Mouse (Mus musculus) CH12.LX (cell line): ENCODE measurements at regions not wholly inside any gene's neighbourhood (a gene's known extent, or its start where the extent isn't known, plus 50 kb on each side); places are given as distances from the start of the nearest gene placed in this dataset.

ENCODE experiments used
- DNase-seq: peaks from one replicate; pipeline ENCODE4 v3.0.0-alpha.2; 2013; ENCODE audit errors: extremely low read depth
- H3K27ac ChIP-seq: 2 replicates; pipeline ENCODE4 v1.5.1; 2012; ENCODE audit warnings: low read depth, mild to moderate bottlenecking, control low read depth, moderate library complexity; ENCODE audit not compliant: insufficient read depth
- H3K27me3 ChIP-seq: replicated peaks from 2 replicates; pipeline ENCODE3; 2012; ENCODE audit warnings: inconsistent platforms
- H3K36me3 ChIP-seq, 2 experiments: replicated peaks in 1 of 2; 2 replicates each; pipeline versions ENCODE3 to v1.6.1; 2012; ENCODE audit warnings: inconsistent platforms in 1 of 2, low read length in 1 of 2, mild to moderate bottlenecking in 1 of 2, mixed read lengths in 1 of 2, moderate library complexity in 1 of 2; ENCODE audit not compliant: control insufficient read depth in 1 of 2, insufficient read depth in 1 of 2
- H3K4me1 ChIP-seq, 2 experiments: 2 replicates each; pipeline ENCODE4 v1.6.1; 2012; ENCODE audit warnings: inconsistent platforms in 1 of 2, moderate library complexity in 1 of 2; ENCODE audit not compliant: insufficient read depth in 2 of 2, control insufficient read depth in 1 of 2
- H3K4me2 ChIP-seq: 2 replicates; pipeline ENCODE4 v1.6.1; 2012; ENCODE audit warnings: low read depth, mild to moderate bottlenecking, control low read depth; ENCODE audit not compliant: poor library complexity, insufficient read depth, severe bottlenecking
- H3K4me3 ChIP-seq, 3 experiments: fragments of 150-350 bp in 1 of 3; sonication (generic) in 1 of 3; replicated peaks in 1 of 3; 2 replicates each; pipeline versions ENCODE3 to v1.5.1; 2011 to 2012; ENCODE audit warnings: low read depth in 2 of 3, low read length in 2 of 3, mild to moderate bottlenecking in 2 of 3, moderate library complexity in 2 of 3, control low read depth in 1 of 3, improper control_type of control experiment in 1 of 3, inconsistent platforms in 1 of 3, mixed read lengths in 1 of 3; ENCODE audit not compliant: poor library complexity in 1 of 3
- H3K79me2 ChIP-seq: replicated peaks from 2 replicates; pipeline ENCODE4 v1.6.1; 2012; ENCODE audit warnings: mild to moderate bottlenecking, moderate library complexity; ENCODE audit not compliant: control insufficient read depth, poor library complexity, insufficient read depth, severe bottlenecking; ENCODE audit errors: extremely low read depth
- H3K9ac ChIP-seq: 2 replicates; pipeline ENCODE4 v1.6.1; 2012; ENCODE audit warnings: low read depth, mild to moderate bottlenecking, control low read depth, moderate library complexity; ENCODE audit not compliant: insufficient read depth
- H3K9me3 ChIP-seq: replicated peaks from 2 replicates; pipeline ENCODE3; 2012; ENCODE audit warnings: low read length, inconsistent platforms, mixed read lengths
- BHLHE40 ChIP-seq: IDR thresholded peaks from 2 replicates; pipeline ENCODE4 v1.6.1; 2011; ENCODE audit warnings: mild to moderate bottlenecking, low read depth, low read length, improper control_type of control experiment
- CHD1 ChIP-seq: IDR thresholded peaks from 2 replicates; pipeline ENCODE4 v1.6.1; 2012; ENCODE audit warnings: low read depth, low read length, improper control_type of control experiment, inconsistent platforms
- CHD2 ChIP-seq: IDR thresholded peaks from 2 replicates; pipeline ENCODE4 v1.6.1; 2011; ENCODE audit warnings: low read length, improper control_type of control experiment
- CTCF ChIP-seq, 2 experiments: IDR thresholded peaks in 1 of 2; conservative IDR thresholded peaks in 1 of 2; 2 replicates each; pipeline ENCODE4 v1.5.1; 2011 to 2012; ENCODE audit warnings: low read depth in 2 of 2, low read length in 2 of 2, improper control_type of control experiment in 1 of 2, inconsistent platforms in 1 of 2, mild to moderate bottlenecking in 1 of 2, moderate library complexity in 1 of 2
- E2F4 ChIP-seq: IDR thresholded peaks from 2 replicates; pipeline ENCODE4 v1.6.1; 2011; ENCODE audit warnings: low read depth, low read length, improper control_type of control experiment; ENCODE audit not compliant: insufficient replicate concordance
- ELF1 ChIP-seq: IDR thresholded peaks from 2 replicates; pipeline ENCODE4 v1.6.1; 2014; ENCODE audit warnings: low read depth, mild to moderate bottlenecking, inconsistent platforms, low read length, improper control_type of control experiment
- EP300 ChIP-seq: IDR thresholded peaks from 2 replicates; pipeline ENCODE4 v1.6.1; 2011; ENCODE audit warnings: low read length, improper control_type of control experiment
- ETS1 ChIP-seq: conservative IDR thresholded peaks from 2 replicates; pipeline ENCODE4 v1.6.1; 2012; ENCODE audit warnings: low read depth, mild to moderate bottlenecking, inconsistent platforms, low read length, improper control_type of control experiment, moderate library complexity
- HCFC1 ChIP-seq: IDR thresholded peaks from 2 replicates; pipeline ENCODE4 v1.6.1; 2012; ENCODE audit warnings: low read depth, mild to moderate bottlenecking, inconsistent platforms, low read length, improper control_type of control experiment
- IRF4 ChIP-seq: IDR thresholded peaks from 2 replicates; pipeline ENCODE4 v1.6.1; 2014; ENCODE audit warnings: low read depth, mild to moderate bottlenecking, inconsistent platforms, low read length, improper control_type of control experiment
- JUN ChIP-seq: IDR thresholded peaks from 2 replicates; pipeline ENCODE4 v1.6.1; 2011; ENCODE audit warnings: low read depth, mild to moderate bottlenecking, low read length, improper control_type of control experiment, moderate library complexity; ENCODE audit not compliant: insufficient read depth
- JUND ChIP-seq: conservative IDR thresholded peaks from 2 replicates; pipeline ENCODE4 v1.6.1; 2011; ENCODE audit warnings: low read depth, low read length, improper control_type of control experiment
- KAT2A ChIP-seq: IDR thresholded peaks from 2 replicates; pipeline ENCODE4 v1.6.1; 2012; ENCODE audit warnings: low read length, improper control_type of control experiment, inconsistent platforms; ENCODE audit not compliant: insufficient replicate concordance
- MAFK ChIP-seq: IDR thresholded peaks from 2 replicates; pipeline ENCODE4 v1.6.1; 2011; ENCODE audit warnings: low read length, improper control_type of control experiment; ENCODE audit not compliant: insufficient replicate concordance
- MAX ChIP-seq: IDR thresholded peaks from 2 replicates; pipeline ENCODE4 v1.6.1; 2011; ENCODE audit warnings: low read length, improper control_type of control experiment
- MAZ ChIP-seq: IDR thresholded peaks from 2 replicates; pipeline ENCODE4 v1.6.1; 2012; ENCODE audit warnings: low read depth, mild to moderate bottlenecking, inconsistent platforms, low read length, improper control_type of control experiment, moderate library complexity
- MEF2A ChIP-seq: IDR thresholded peaks from 2 replicates; pipeline ENCODE4 v1.6.1; 2014; ENCODE audit warnings: low read depth, mild to moderate bottlenecking, inconsistent platforms, low read length, improper control_type of control experiment, borderline replicate concordance
- MXI1 ChIP-seq: IDR thresholded peaks from 2 replicates; pipeline ENCODE4 v1.6.1; 2011; ENCODE audit warnings: mild to moderate bottlenecking, low read depth, low read length, improper control_type of control experiment
- NRF1 ChIP-seq: IDR thresholded peaks from 2 replicates; pipeline ENCODE4 v1.6.1; 2014; ENCODE audit warnings: low read depth, mild to moderate bottlenecking, inconsistent platforms, low read length, improper control_type of control experiment, moderate library complexity
- PAX5 ChIP-seq: IDR thresholded peaks from 2 replicates; pipeline ENCODE4 v1.6.1; 2012; ENCODE audit warnings: low read length, inconsistent platforms, mixed read lengths
- POLR2A ChIP-seq: IDR thresholded peaks from 2 replicates; pipeline ENCODE4 v1.6.1; 2011; ENCODE audit warnings: low read depth, mild to moderate bottlenecking, improper control_type of control experiment, low read length
- SIN3A ChIP-seq: IDR thresholded peaks from 2 replicates; pipeline ENCODE4 v1.6.1; 2012; ENCODE audit warnings: low read length, improper control_type of control experiment, inconsistent platforms
- SMC3 ChIP-seq: IDR thresholded peaks from 2 replicates; pipeline ENCODE4 v1.6.1; 2011; ENCODE audit warnings: low read depth, low read length, improper control_type of control experiment
- TBP ChIP-seq: conservative IDR thresholded peaks from 2 replicates; pipeline ENCODE4 v1.6.1; 2011; ENCODE audit warnings: low read depth, low read length, improper control_type of control experiment
- TCF12 ChIP-seq: IDR thresholded peaks from 2 replicates; pipeline ENCODE4 v1.6.1; 2014; ENCODE audit warnings: low read depth, mild to moderate bottlenecking, inconsistent platforms, low read length, improper control_type of control experiment
- UBTF ChIP-seq: IDR thresholded peaks from 2 replicates; pipeline ENCODE4 v1.6.1; 2012; ENCODE audit warnings: low read depth, mild to moderate bottlenecking, inconsistent platforms, low read length, improper control_type of control experiment, moderate library complexity
- USF2 ChIP-seq: conservative IDR thresholded peaks from 2 replicates; pipeline ENCODE4 v1.6.1; 2011; ENCODE audit warnings: low read depth, low read length, improper control_type of control experiment
- ZC3H11A ChIP-seq: IDR thresholded peaks from 2 replicates; pipeline ENCODE4 v1.6.1; 2012; ENCODE audit warnings: low read depth, mild to moderate bottlenecking, inconsistent platforms, low read length, improper control_type of control experiment
- ZKSCAN1 ChIP-seq: IDR thresholded peaks from 2 replicates; pipeline ENCODE4 v1.6.1; 2012; ENCODE audit warnings: low read depth, inconsistent platforms, low read length, improper control_type of control experiment, borderline replicate concordance
- ZMIZ1 ChIP-seq: IDR thresholded peaks from 2 replicates; pipeline ENCODE4 v1.6.1; 2012; ENCODE audit warnings: low read depth, mild to moderate bottlenecking, inconsistent platforms, low read length, improper control_type of control experiment
- dilution Hi-C: fragments of 300-500 bp; cut with MboI; formaldehyde crosslinking; loops from 2 replicates; pipeline ENCODE4 v1.14.3; 2020; ENCODE audit warnings: low sequenced_read_pairs; ENCODE audit not compliant: extremely low pct_unique_long_range_greater_than_20kb, extremely low pct_ligation_motif_present
- in situ Hi-C: fragments of 300-500 bp; cut with MboI; formaldehyde crosslinking; loops from 3 replicates; pipeline ENCODE4 v1.14.3; 2019; ENCODE audit warnings: low sequenced_read_pairs, low pct_ligation_motif_present, low pct_unique_long_range_greater_than_20kb, mixed read lengths

GRCm38 (mm10) chr1:193980571-193980970, 610.5 kb upstream of the Camk1g start:
- no peak overlapping the region for H3K4me3 ChIP-seq
- H3K27ac ChIP-seq: no peak overlapping the region
- H3K4me2 ChIP-seq: no peak overlapping the region
- DNase-seq: no peak
- TF ChIP-seq MAX: no peak
- TF ChIP-seq TBP: no peak
- no peak for TF ChIP-seq SMC3
- no peak for TF ChIP-seq MXI1
- no peak for TF ChIP-seq MAFK
- no peak for TF ChIP-seq SIN3A
- TF ChIP-seq JUND: no peak
- TF ChIP-seq UBTF: no peak
- TF ChIP-seq JUN: no peak
- TF ChIP-seq TCF12: no peak
- TF ChIP-seq BHLHE40: no peak
- no peak for TF ChIP-seq ZMIZ1
- TF ChIP-seq NRF1: no peak
- TF ChIP-seq ETS1: no peak
- TF ChIP-seq IRF4: no peak
- TF ChIP-seq E2F4: no peak
- no peak for TF ChIP-seq ZKSCAN1
- TF ChIP-seq USF2: no peak
- no peak for TF ChIP-seq ELF1
- no peak overlapping the region for H3K9ac ChIP-seq
- H3K27me3 ChIP-seq: no peaks in the 10 kb centered on the region
- dilution Hi-C loops: no loop called here
- H3K9me3 ChIP-seq: no peaks in the 10 kb centered on the region
- no peaks in the 10 kb centered on the region for H3K79me2 ChIP-seq
- no peaks in the 10 kb centered on the region for H3K36me3 ChIP-seq
- H3K4me1 ChIP-seq: no peaks in the 10 kb centered on the region
- in situ Hi-C loops: no loop called here

GRCm38 (mm10) chr1:193971537-193971936, 601.4 kb upstream of the Camk1g start:
- no peak for DNase-seq
- no peaks in the 10 kb centered on the region for H3K9me3 ChIP-seq
- no peaks in the 10 kb centered on the region for H3K36me3 ChIP-seq
- TF ChIP-seq CHD2 (no peak), HCFC1 (no peak), MAX (no peak), SIN3A (no peak), MAFK (no peak), MEF2A (no peak), EP300 (no peak), E2F4 (no peak), CHD1 (no peak), CTCF (conservative IDR thresholded peaks at IDR 0.05 in 1 of 2, IDR thresholded peaks at IDR 0.05 in 1 of 2; ENCODE audit: low read depth in 2 of 2, low read length in 2 of 2) (no peak), JUND (no peak), TBP (no peak), SMC3 (no peak), MAZ (no peak), PAX5 (no peak), POLR2A (no peak), KAT2A (no peak), ELF1 (no peak), USF2 (no peak), ZC3H11A (no peak)
- H3K4me3 ChIP-seq: no peak overlapping the region
- no peak overlapping the region for H3K9ac ChIP-seq
- H3K4me1 ChIP-seq: peaks cover 0 to 2% of the 10 kb centered on the region in 2 experiments; a peak in 1 of 4 replicates
- no peaks in the 10 kb centered on the region; the same call in 1 of the 2 replicates for H3K79me2 ChIP-seq
- no peak overlapping the region for H3K4me2 ChIP-seq
- H3K27me3 ChIP-seq: no peaks in the 10 kb centered on the region
- in situ Hi-C loops (no loop called here), dilution Hi-C loops (no loop called here)
- H3K27ac ChIP-seq: no peak overlapping the region
